Mouse (Mus musculus) gastrocnemius, postnatal 4 days (tissue): ENCODE data around the gene Sirt4. TPM values are rescaled to one million over a fixed set of nuclear protein-coding genes. Genes with fewer than 3 reads are reported as not detected.
"Not testable (repeated sequence)": the region's sequence is repeated elsewhere in the genome, so short reads cannot be mapped to it uniquely, and the experiment has no call there.

ENCODE experiments used
- DNase-seq, 2 experiments: peaks; one replicate each; pipeline ENCODE4 v3.0.0; 2021 to 2022; ENCODE audit warnings: low spot score in 2 of 2, mixed read lengths in 2 of 2
- total RNA-seq, 2 experiments: library from RNA; stranded (reverse); gene quantifications; 2 replicates each; pipeline ENCODE4 v1.2.3; 2021

Sirt4 gene
- total RNA-seq, 2 experiments from 2014 or later, result 13.4 to 16.8 TPM

GRCm38 (mm10) chr5:115495618-115496017, 11.1 kb upstream of the Sirt4 start:
- not testable (repeated sequence) for DNase-seq

GRCm38 (mm10) chr5:115493441-115493840, 8.9 kb upstream of the Sirt4 start:
- no peak for DNase-seq

GRCm38 (mm10) chr5:115492711-115493335, 8.3 kb upstream of the Sirt4 start:
- DNase-seq, result no peak

- DNase-seq, result peak in 1 of 2 experiments; percentile 67
These were observed 7.3 kb upstream of the Sirt4 start for GRCm38 (mm10) chr5:115491771-115492322.

- DNase-seq, result no peak
These were observed 6.6 kb upstream of the Sirt4 start for GRCm38 (mm10) chr5:115491076-115491475.

GRCm38 (mm10) chr5:115490638-115491000, 6.1 kb upstream of the Sirt4 start:
- no peak for DNase-seq

GRCm38 (mm10) chr5:115489699-115490637, 5.4 kb upstream of the Sirt4 start:
- peak; percentile 67 to 86 for DNase-seq

- peak; percentile 57 to 73 for DNase-seq
These were observed 4.5 kb upstream of the Sirt4 start for GRCm38 (mm10) chr5:115488841-115489698.

GRCm38 (mm10) chr5:115487942-115488580, 3.5 kb upstream of the Sirt4 start:
- no peak for DNase-seq

GRCm38 (mm10) chr5:115487353-115487752, 2.8 kb upstream of the Sirt4 start:
- DNase-seq, result no peak

- DNase-seq, result no peak
These were observed 2.2 kb upstream of the Sirt4 start for GRCm38 (mm10) chr5:115486726-115487125.

GRCm38 (mm10) chr5:115485489-115486205, 1.1 kb upstream of the Sirt4 start:
- no peak for DNase-seq

- no peak for DNase-seq
These were observed 471 bp upstream of the Sirt4 start for GRCm38 (mm10) chr5:115484996-115485395.

GRCm38 (mm10) chr5:115483385-115483784, 1.1 kb downstream of the Sirt4 start:
- DNase-seq, result no peak

- DNase-seq, result no peak
These were observed 1.9 kb downstream of the Sirt4 start for GRCm38 (mm10) chr5:115482390-115483265.

- no peak for DNase-seq
These were observed 4.4 kb downstream of the Sirt4 start for GRCm38 (mm10) chr5:115480101-115480500.

GRCm38 (mm10) chr5:115479561-115479960, 5.0 kb downstream of the Sirt4 start:
- DNase-seq, result no peak

- DNase-seq, result no peak
These were observed 8.3 kb downstream of the Sirt4 start for GRCm38 (mm10) chr5:115476107-115476727.
